Mouse (Mus musculus) common myeloid progenitor, adult 5-6 weeks (primary cell): ENCODE results near the gene Fgfr2. TPM values are rescaled to one million over a fixed set of nuclear protein-coding genes. Genes with fewer than 3 reads are reported as not detected.

Source experiments
- ATAC-seq: replicated peaks from 2 replicates; pipeline ENCODE4 v1.8.0; 2016; ENCODE audit warnings: low read depth, mild to moderate bottlenecking, moderate TSS enrichment, inconsistent platforms; ENCODE audit not compliant: poor library complexity, severe bottlenecking
- total RNA-seq: library from RNA; stranded (forward); fragments of 200-1000, 187-1606 nt; gene quantifications from 2 replicates; pipeline ENCODE4 v1.2.3, GENCODE M21; 2017

The Fgfr2 gene
- total RNA-seq, 1 experiment from 2014 or later, result not detected

DNA sequence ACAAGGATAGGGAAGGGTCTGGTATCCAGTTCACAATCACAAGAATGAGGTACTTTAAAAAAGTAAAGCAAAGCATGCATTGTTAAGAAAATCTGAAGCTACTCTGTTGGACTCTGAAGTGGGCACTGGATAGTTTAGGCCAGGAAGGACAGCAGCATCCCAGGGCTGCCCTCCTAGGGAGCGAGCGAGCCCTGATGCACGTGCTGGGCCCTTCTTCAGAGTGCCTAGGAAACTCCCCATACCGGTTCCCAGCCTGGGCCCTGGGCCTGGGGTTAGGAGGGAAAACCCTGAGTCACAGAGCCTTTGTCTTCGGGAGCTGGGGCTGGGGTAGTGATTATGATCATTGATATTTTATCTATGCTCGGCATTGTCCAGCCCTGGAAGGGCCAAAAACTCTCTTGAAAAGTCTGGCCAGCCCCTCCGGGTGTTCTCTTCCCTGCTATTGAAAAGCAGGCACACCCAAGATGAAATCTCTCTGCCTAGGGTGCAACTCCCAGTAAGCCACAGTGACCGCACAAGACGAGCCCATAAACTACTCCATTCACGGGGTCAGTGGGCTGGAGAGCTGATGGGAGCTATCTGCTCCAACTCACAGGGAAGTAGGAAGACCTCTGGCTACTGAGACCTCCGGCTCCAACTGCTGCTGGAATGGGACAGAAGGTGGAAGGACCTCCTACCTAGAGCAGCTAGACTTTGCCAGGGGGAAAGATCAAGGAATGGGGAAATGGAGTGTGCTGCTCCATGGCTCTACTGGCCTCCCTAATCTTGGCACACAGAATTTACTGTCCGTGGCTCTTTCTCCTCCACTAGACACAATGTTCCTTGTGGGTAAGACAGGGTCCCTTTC lies 354.4 kb downstream of the Fgfr2 start:
- no peak for ATAC-seq

DNA sequence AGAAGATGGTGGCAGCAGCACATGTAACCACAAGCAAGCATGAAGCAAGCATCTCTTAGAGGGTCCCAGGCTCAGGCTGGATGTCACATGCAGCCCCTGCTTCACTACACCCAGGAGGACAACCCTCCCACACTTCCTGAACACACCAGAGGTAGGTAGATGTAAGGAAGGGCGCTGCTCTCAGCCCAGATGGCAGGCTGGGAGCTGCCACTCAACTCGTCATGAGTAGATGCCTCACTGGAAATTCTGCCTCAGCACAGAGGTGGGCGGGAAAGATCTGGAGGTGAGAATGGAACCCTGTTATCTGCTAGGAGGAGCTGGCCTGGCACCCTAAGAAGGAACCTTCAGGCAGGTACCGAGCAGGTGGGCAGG lies 355.2 kb downstream of the Fgfr2 start:
- no peak for ATAC-seq

DNA sequence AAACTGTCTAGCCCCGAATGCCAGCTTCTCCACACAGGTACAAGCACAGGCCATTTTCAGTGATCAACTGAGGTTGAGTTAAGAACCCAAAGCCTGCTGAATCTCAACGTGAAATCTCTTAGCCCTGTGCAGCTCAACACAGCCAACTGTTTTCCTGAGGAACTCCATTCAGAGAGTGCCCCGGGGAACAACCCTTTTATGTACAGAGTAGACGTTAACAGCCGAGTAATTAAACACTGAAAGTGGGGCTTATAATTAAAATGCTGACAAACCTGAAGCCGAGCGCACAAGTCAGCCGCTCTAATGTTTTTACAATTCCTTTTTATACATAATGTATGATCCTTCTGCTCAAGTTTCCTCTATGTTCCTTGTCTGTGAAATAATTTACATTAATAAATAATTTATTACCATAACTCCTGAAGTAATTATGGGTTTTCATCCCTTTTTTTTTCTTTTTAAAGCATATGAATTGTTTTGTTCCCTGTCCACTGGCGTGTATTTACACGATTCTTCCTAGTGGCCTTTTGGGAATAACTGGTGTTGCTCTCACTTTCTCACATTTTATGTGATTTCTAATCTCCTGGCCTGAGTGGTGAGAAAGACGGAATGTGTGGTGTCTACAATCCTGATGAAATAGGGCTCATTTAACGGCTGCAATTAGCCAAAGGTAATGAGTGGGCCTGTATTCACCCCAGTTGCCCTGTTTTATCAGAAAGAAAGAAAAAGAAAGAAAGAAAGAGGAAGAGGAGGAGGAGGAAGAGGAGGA lies 355.7 kb downstream of the Fgfr2 start:
- no peak for ATAC-seq

DNA sequence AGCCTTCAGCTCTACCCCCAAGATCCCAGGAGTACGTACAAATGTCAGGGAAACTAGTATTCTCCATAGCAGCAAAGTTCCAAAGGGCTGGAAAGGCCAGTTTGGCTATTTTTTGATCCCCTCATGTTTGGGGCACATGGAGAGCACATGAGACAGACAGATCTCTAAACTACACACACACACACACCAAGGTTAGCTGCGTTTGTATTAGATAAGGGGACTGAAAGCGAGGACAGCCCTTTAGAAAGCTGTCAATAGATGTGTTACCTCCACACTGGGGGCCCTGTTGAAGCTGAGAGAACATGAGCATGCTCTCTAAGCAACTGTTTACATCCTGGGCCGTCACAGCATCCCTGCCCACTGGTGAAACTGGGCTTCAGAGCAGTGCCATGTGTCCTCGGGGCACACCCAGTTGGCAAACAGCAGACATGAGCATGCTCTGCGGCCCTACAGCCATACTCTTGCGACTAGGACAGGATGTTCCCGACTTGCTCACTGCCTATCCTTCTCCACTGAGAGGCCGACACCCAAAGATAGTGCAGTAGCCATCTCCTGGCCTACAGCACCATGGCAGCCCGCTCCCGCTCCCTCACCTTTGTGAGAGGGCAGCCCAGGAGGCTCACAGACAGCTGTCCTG lies 356.8 kb downstream of the Fgfr2 start:
- 0 out of 2 replicates have a peak, but pooled peaks have one; percentile 7 for ATAC-seq

DNA sequence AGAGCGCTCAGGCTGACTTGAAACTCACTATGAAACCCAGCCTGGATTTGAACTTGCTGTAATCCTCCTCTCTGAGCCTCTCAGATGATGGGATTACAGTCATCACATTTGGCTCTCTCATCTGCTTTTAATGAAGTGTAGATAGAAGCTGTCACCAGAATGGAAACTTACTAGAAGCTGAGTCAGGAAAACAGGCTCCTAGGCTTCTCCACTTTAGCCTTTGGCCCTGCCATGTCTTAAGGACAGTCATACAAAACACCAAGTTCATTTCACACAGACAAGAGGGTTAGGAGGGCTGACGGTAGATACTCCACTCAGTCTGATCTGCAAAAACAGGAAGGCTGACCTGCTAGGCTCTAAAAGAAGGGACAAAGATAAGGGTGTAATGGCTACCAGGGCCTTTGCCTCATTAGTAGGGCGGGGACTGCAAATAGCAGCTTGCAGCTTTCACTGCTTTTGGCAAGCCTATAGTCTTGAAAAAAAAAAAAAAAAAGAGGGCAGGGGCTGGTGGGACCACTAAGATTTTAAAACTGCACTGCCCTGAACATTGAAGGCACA lies 357.4 kb downstream of the Fgfr2 start:
- ATAC-seq, result peak; percentile 47

DNA sequence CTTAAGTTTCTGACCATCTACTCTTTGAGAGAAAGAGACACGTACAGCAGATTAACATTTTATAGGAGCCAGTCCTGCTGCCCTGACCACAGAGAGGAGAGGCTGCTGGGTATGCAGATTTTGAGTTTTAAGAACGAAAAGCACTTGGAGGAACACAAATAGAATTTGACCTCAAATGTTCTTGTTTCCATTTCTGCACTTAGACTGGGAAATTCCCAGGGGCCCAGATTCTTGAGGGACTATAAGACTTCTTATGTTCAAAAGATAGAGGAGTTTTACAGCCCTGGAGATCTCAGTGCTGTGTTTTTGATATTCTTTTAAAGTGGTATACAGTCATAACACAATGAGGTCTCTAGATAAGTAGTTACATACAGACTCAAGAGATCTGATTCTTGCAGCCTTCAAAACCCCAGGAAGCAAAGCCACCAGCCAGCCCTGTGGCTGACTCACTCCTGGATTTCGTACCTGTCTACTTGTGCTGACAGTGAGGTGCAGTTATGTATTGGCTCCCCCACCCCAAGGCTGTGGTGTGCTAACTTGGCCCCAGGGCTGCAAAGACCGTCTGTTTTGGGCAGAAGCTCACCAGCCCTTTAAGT lies 358.2 kb downstream of the Fgfr2 start:
- ATAC-seq, result no peak

DNA sequence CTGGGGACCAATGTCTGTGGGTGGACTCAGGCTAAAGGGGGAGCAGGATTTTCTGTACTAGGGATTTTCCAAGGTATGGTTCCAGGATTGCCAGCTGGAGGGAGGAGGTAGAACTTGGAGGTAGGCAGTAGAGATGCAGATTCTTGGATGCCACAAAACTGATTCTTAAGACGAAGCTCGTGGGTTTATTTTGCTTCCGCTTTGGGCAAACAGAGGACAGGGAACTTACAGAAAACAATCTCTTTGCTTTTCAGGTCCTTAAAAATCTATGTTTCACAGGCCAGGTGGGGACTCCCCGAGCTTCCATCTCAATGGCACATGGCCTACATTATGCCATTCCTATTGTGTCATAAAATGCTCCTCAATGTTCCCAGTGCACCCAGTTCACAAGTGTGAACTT lies 358.8 kb downstream of the Fgfr2 start:
- ATAC-seq, result no peak

DNA sequence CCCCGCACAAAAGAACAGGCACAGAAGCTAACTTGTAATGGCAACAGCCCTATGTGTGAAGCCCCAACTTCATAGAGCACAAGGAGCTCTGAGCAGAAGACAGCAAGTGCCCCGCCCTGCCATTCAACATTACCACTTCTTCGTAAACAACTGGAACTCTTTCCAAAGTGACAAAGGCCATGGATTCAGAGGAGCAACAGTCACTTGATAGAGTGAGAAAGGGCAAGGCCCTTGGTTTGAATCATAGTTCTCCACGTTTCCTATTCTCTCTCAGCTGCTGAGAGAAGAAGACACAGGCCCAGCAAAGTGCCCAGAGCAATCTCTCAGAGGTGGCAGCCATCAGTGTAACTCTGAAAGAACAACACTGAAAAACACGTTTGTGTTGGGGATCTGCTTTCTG lies 359.2 kb downstream of the Fgfr2 start:
- no peak for ATAC-seq

DNA sequence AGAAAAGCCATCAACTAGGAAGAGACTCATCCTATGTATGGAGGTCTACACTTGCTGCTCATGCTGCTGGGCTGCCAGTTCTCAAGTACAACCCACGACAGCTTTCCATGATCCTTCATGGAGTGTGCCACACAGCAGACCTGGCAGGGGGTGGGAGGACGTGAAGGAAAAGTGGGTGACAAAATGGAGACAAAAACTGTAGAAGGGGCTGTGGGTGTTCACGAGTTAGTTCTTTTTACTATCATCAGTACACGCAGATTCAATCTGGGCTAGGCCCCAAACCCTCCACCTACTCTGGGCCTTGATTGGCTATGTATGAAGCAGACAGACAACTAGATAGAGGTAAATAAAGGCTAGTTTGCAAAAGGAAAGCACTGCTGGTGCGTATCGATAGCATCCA lies 359.8 kb downstream of the Fgfr2 start:
- no peak for ATAC-seq

DNA sequence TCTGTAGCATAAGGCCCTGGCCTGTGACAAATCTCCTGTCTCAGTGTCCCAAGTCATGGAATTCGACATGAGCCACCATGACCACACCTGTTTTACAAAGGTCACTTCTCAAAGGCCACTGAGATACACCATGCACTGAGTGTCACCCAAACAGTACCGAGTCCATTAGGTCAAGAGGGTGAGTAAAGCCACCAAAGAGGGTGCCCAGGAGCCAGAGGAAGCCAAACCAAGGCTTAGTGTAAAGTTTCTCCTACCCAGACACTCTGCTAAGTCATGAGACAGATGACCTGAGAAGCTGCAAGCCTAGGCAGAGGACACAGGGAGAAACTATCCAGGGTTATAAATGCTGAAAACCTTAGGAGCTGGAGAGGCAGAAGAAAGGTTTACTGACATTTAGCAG lies 361.7 kb downstream of the Fgfr2 start:
- no peak for ATAC-seq

DNA sequence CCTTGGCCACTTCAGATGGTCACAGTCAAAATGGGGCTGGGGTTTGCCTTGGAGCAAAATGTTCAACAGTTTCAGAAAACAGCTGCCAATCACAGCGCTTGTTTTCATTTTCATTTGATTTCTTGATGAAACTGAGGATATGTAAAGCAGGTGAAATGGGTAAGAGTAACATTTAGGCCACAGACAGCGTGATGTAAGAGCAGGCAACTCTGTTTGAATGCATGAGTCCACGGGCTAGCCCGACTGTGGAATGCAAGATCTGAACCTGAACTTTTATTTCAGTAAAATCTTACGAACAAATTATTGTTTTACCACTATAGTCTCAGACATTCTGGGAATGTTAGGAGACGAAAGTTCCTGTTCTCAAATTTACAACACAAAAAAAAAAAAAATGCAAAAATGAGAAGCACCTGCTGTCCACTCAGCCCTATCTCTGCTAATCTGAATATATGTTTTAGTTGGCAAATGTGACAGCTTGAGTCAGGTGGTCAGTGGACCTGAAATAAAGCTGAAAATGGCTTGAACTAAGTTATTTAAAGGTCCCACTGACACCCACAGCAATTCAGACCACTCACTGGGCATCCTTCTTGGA lies 362.5 kb downstream of the Fgfr2 start:
- ATAC-seq, result no peak

DNA sequence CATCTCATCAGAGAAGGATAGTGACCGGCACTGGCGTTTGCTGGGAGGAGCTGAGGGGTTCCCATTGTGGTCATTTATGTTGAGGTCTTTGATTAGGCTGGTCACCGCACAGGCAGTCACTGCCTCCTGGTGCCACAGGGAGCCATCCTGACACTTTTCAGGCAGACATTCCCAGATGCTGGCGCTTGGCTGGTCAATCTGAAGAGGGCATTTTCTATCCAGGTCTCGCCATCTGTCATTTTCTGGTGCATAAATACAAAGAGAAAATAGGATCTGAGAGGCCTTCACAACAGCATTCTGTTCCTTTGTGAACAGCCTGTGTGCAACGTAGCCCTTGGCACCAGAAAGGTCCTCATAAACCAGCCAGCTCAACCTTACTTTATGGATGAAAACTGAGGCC lies 363.2 kb downstream of the Fgfr2 start:
- no peak for ATAC-seq

DNA sequence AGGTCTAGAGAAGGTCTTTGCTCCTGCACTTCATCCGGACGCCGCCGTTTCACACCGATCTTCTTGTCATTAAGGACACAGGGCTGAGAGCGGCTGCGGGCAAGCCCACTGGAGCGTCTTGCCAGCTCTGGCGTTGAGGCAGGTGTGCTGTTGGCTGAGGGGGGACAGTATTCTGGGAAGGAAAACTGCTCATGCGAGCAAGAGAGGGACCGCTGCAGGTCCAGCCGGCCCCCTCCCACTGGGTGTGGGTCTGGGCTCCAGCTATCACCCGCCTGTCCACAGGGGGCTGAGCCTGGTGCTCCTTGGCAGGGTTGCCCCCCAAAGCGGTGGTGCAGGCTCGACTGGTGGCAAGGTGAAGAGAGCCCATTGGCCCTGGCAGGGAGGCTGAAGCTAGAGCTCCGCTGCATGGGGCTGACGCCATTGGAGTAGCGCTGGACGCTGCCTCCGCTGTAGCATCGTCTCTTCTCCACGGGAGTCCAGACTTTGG lies 363.7 kb downstream of the Fgfr2 start:
- no peak for ATAC-seq

DNA sequence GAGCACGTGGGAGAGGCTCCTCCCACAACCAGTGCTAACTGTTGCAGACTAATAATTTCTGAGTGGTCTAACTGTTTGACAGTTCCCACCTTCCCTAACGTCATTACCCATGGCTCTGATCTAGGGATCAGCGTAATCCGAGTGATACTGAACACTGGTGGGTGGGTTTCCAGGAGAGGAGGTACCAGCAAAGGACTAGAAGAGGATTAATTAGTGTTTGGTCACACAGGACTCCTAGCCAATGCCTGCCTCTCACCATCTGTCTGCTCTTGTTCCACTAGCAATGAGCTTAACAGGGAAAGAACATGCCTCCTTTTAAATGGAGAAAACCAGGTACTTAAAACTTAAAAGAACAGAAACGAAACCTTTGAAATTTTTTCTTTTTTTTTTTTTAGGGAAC lies 364.3 kb downstream of the Fgfr2 start:
- no peak for ATAC-seq

DNA sequence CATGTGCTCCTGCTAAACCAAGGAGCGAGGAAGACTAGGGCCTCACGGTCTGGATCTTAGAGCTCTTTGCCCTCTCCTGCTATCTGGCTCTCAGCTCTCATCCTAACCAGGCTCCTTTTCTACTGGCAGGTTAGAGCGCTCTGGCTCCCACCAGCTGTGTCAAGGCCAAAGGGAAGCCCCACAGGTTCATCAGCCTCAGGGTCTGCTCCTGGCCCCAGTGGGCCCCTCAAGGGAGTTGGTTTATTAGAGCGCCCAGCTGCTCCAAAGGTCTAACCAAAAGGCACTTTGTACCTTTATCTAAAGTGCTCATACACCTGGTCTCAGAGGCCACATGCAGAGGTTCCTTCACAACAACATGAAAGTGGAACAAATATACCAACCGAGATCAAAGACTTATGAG lies 366.8 kb downstream of the Fgfr2 start:
- ATAC-seq, result no peak

DNA sequence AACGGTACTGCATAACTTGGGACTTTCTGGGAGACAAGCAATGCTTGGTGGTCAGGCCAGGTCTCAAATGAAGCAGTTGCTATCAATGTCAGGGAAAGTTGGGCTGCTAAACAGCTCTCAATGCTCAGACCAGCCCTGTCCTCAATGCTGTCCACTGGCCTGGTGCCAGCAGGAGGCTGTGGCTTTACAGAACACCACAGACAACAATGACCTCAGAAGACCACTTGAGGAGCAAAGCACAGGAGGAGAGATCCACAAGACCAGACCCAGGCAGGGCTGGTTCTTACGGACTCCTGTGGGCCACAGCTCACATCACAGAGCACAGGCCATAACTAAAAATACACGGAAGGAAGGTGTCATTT lies 368.8 kb downstream of the Fgfr2 start:
- ATAC-seq, result no peak

DNA sequence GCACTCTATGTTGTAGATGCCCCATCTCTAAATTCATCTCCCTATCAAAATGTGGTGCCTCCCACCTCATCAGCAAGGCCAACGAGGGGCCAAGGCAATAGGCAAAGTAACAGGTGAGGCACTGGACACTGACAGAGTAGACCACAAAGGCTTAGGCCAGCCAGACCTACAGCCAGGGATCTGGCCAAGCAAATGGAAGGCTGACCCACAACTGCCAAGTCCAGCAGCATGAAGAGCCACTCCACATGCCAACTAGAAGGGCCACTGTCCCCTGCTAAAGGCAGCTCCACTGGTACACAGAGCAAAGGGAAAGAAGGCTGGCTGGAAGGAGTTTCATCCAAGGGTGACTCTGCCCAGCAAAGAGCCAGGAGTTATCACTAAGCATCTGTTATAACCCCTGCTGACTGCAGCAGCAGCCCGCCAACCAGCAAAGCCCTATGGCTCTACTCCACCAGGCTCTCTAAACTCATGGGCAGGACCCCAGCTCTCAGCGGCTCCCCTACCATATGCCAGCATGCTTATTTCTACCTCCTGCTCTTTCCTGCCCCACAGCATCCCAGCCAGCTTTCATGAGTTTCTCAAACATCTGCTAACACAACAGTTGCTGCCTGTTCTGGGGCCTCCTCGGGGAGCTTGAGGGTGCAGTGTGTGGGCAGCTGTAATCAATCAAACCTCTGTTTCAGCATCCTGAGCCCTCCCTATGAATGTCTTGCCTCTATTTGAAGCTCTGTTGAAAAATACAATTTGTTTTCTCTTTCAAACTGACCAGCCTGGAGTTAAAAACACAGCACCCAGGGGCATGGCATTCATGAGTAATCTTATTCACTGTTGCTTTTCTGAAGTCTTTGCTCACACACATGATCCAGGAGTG lies 369.4 kb downstream of the Fgfr2 start:
- no peak for ATAC-seq

DNA sequence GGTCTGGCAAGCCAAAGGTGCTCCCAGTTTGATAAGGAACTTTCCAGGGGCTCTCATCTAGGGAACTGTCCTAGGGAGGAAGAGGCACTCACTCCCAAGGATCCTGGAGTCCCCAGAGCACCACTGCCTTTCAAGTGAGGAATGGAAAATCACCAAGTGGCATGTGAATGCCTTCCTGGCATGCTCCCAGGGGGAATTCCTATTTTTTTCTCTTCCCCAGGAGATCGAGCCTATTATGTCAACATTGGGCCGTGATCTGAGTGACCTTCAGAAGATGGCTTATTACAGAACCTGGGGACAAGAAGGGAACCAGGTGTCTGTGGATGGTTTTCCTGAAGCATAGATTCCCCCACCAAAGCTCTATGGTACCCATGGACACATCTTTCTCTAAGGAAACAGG lies 371.4 kb downstream of the Fgfr2 start:
- no peak for ATAC-seq

DNA sequence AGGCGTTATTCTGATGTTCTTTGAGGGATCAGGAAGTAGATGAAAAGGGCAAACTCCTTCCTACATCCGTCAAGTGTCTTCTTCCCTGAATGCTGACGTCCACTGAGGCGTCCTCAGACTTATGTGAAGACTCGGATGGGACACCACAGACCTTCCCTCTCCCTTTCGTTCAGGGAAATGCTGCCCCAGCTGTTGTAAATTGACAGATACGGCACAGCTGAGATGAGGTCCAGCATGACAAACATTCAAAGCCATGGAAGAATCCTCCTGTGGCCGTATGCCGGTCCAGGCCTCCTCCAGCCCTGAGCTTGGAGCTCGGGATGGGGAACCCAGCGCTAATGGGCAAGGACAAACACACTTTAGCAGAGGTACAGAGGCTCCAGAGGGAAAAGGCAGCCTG lies 373.6 kb downstream of the Fgfr2 start:
- ATAC-seq, result no peak
